Mouse (Mus musculus) spleen, adult 2 months (tissue): Measurements from ENCODE around the gene Sart1.

Source experiments
- CTCF ChIP-seq: fragments of 200-500 bp; IDR thresholded peaks from 2 replicates; pipeline ENCODE4 v1.5.1; 2011; ENCODE audit warnings: mild to moderate bottlenecking, inconsistent platforms; ENCODE audit not compliant: insufficient read depth, insufficient read length, insufficient replicate concordance; ENCODE audit errors: extremely low read depth
- POLR2A ChIP-seq: fragments of 200-500 bp; IDR thresholded peaks from 2 replicates; pipeline ENCODE4 v1.6.1; 2011; ENCODE audit warnings: low read depth, low read length, inconsistent platforms

DNA sequence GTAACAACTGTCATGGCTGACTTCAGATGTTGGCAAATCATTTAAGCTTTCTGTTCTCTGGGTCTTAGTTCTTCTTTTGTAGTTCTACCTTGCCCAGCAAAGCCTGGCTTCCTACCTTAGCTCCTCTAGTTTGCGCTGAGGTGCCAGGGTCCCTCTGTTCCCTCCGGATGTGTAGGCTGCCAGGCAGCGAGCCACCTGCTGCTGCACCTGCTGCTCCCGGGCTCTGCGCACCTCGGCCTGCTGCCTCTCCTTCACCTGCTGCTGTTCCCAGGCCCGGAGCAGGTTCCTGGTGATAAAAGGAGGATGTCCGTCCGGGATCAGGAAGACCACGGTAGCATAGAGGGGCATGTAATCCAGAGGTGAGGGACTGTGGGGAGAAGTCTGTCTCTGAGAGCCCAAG lies 5.7 kb upstream of the Sart1 start:
- TF ChIP-seq CTCF (no peak), POLR2A (no peak)
